Mouse (Mus musculus) liver, embryonic 14.5 days (tissue): Measurements from ENCODE around the gene Osbpl10. TPM values are rescaled to one million over a fixed set of nuclear protein-coding genes. Genes with fewer than 3 reads are reported as not detected.

Source experiments
- ATAC-seq: fragments of 200-750 bp; cut with Nextera tagmentation; 2 replicates; pipeline ENCODE4 v1.8.0; 2017; ENCODE audit warnings: moderate number of reproducible peaks, mild to moderate bottlenecking, moderate library complexity; ENCODE audit not compliant: insufficient read depth
- DNase-seq, 3 experiments: peaks; one replicate each; pipeline ENCODE4 v3.0.0-alpha.2; 2012 to 2013; ENCODE audit warnings: low read depth in 3 of 3, low spot score in 3 of 3
- H3K27ac ChIP-seq: fragments of 300-500 bp; sonication (generic); 2 replicates; pipeline ENCODE4 v1.5.1; 2014; ENCODE audit warnings: moderate library complexity, mild to moderate bottlenecking, control low read depth, inconsistent platforms
- H3K27me3 ChIP-seq: fragments of 300-500 bp; sonication (generic); 2 replicates; pipeline ENCODE4 v1.6.1; 2014; ENCODE audit warnings: mild to moderate bottlenecking, low read length, moderate library complexity; ENCODE audit not compliant: control insufficient read depth, insufficient read depth
- H3K36me3 ChIP-seq: fragments of 300-500 bp; sonication (generic); replicated peaks from 2 replicates; pipeline ENCODE4 v1.6.1; 2014; ENCODE audit warnings: low read depth; ENCODE audit not compliant: control insufficient read depth, insufficient read depth
- H3K4me1 ChIP-seq, 2 experiments: fragments of 200-500 bp in 1 of 2; fragments of 300-500 bp in 1 of 2; sonication (generic) in 1 of 2; replicated peaks; 2 replicates each; pipeline ENCODE4 v1.6.1; 2012 to 2014; ENCODE audit warnings: antibody characterized with exemption in 1 of 2, inconsistent platforms in 1 of 2, low read length in 1 of 2; ENCODE audit not compliant: control insufficient read depth in 2 of 2, insufficient read depth in 2 of 2
- H3K4me2 ChIP-seq: fragments of 300-500 bp; sonication (generic); 2 replicates; pipeline ENCODE4 v1.6.1; 2014; ENCODE audit warnings: low read depth, mild to moderate bottlenecking, control low read depth, moderate library complexity
- H3K4me3 ChIP-seq, 2 experiments: fragments of 200-500 bp in 1 of 2; fragments of 300-500 bp in 1 of 2; sonication (generic) in 1 of 2; 2 replicates each; pipeline ENCODE4 v1.5.1; 2012 to 2014; ENCODE audit warnings: low read depth in 2 of 2, low read length in 2 of 2, mild to moderate bottlenecking in 2 of 2, control low read depth in 1 of 2, inconsistent platforms in 1 of 2, moderate library complexity in 1 of 2; ENCODE audit not compliant: insufficient read depth in 1 of 2
- H3K9ac ChIP-seq: fragments of 300-500 bp; sonication (generic); replicated peaks from 2 replicates; pipeline ENCODE4 v1.6.1; 2014; ENCODE audit warnings: mild to moderate bottlenecking, control low read depth, moderate library complexity
- H3K9me3 ChIP-seq: fragments of 300-500 bp; sonication (generic); 2 replicates; pipeline ENCODE4 v1.6.1; 2016; ENCODE audit warnings: low read length, mixed read lengths; ENCODE audit not compliant: control insufficient read depth
- CTCF ChIP-seq: IDR thresholded peaks from 2 replicates; pipeline ENCODE4 v1.5.1; 2016; ENCODE audit warnings: antibody characterized with exemption, low read depth, control low read depth
- EP300 ChIP-seq: IDR thresholded peaks from 2 replicates; pipeline ENCODE4 v1.6.1; 2016; ENCODE audit warnings: antibody characterized with exemption, low read depth
- WGBS: fragments of 180-500 bp; shearing (Covaris S2); extraction: QIAGEN DNeasy Blood & Tissue Kit; methylation state at CpG from one replicate; pipeline ENCODE4 v1.1.7; 2014; ENCODE audit not compliant: insufficient replicate concordance; 5-methylcytosine and 5-hydroxymethylcytosine counted together
- polyA plus RNA-seq, 2 experiments: library from polyadenylated mRNA; depleted of rRNA in 1 of 2; stranded (reverse) in 1 of 2; unstranded in 1 of 2; fragments of >200 nt; fragmentation: Nextera tagmentation in 1 of 2; extraction: Ambion mirVana in 1 of 2; gene quantifications; 2 replicates each; pipeline versions ENCODE4 v1.2.1 to v1.2.3; 2012 to 2014

Osbpl10 gene
- polyA plus RNA-seq, 2 experiments = 0.08 to 0.29 TPM

DNA sequence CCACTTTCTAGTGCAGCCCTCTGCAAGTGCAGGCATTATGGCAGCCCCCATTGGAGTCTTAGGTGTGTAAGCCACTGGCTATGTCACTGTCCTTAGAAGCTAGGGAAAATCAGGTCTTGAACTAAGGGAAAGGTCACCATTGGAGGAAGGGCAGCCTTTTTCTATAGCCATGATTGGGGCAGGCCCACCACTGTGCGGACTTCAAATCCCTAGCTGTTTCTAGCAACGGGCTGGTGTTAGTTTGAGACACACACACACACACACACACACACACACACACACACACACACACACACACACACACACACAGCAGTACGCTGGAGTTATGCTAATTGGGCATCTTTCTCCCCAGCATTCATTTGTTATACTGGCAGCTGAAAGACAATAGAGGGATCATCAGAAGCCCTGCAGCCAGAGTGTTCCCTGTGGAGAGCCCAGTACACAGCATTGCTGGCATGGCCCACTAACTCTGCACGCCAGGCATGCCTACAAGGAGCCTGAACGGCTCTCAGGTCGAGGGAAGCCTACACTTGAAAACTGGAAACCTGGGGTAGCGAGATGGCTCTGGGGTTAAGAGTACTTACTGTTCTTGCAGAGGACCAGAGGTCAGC is 246.5 kb downstream of the Osbpl10 start:
- H3K9ac ChIP-seq = no peak overlapping the region
- no peak for DNase-seq

DNA sequence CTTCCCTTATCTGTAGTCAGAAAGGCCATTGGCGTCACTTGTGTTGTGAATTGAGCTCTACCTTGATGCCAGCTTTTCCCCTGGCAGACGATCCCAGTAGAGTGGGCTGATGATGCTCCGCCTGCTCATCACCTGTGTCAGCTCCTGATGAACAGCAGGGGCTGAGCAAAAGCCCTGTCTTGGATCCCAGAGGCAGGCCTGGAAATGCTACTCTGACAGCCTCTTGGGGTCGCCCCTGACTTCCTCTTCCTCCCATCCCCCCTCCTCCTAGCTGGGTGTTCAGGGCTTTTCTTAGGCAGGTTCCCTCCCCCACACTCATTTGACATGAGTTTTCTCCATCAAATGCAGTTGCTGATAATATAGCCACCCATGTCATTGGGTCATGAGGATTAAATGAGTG is 250.8 kb downstream of the Osbpl10 start:
- no peak overlapping the region for H3K27ac ChIP-seq
- H3K4me2 ChIP-seq = no peak overlapping the region
- WGBS = 46% methylated on average over 4 of the region's 4 CpGs
- no peaks in the 10 kb centered on the region for H3K27me3 ChIP-seq
- no peaks in the 10 kb centered on the region for H3K4me1 ChIP-seq
- no peak overlapping the region for H3K4me3 ChIP-seq
- ATAC-seq = no peak
- TF ChIP-seq CTCF (no peak), EP300 (no peak)
- no peaks in the 10 kb centered on the region for H3K36me3 ChIP-seq
- DNase-seq = no peak
- H3K9ac ChIP-seq = no peak overlapping the region
- no peaks in the 10 kb centered on the region for H3K9me3 ChIP-seq

More for the DNA sequence above, 246.5 kb downstream of the Osbpl10 start:
- no peak overlapping the region for H3K27ac ChIP-seq
- no peaks in the 10 kb centered on the region for H3K36me3 ChIP-seq
- ATAC-seq = no peak
- no peak overlapping the region for H3K4me2 ChIP-seq
- no peak overlapping the region for H3K4me3 ChIP-seq
- TF ChIP-seq CTCF (no peak), EP300 (no peak)
- no peaks in the 10 kb centered on the region for H3K4me1 ChIP-seq
- H3K9me3 ChIP-seq = no peaks in the 10 kb centered on the region
- H3K27me3 ChIP-seq = no peaks in the 10 kb centered on the region
- WGBS = 67% methylated on average over 7 of the region's 7 CpGs

DNA sequence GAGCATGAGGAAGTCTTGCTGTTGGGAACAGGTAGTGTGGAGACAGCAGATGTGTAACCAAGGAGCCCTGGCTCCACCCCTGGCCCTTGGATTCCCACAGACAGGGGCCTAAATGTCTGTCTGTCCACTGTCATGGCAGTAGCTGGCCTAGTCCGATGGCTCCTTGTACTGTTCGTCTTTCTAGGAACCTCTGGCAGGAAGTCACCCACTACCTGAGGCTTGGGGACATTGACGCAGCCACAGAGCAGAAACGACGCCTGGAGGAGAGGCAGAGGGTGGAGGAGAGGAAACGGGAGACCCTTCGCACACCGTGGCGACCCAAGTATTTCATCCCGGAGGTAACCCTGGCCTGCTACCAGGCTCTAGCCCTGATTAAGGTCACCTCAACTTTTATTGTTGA is 251.3 kb downstream of the Osbpl10 start:
- Histone ChIP-seq H3K9me3 (no peaks in the 10 kb centered on the region), H3K36me3 (no peaks in the 10 kb centered on the region), H3K9ac (no peak overlapping the region), H3K4me1 (no peaks in the 10 kb centered on the region), H3K27me3 (no peaks in the 10 kb centered on the region), H3K4me2 (no peak overlapping the region), H3K27ac (no peak overlapping the region), H3K4me3 (no peak overlapping the region)
- WGBS = 74% methylated on average over 10 of the region's 10 CpGs
- TF ChIP-seq CTCF = no peak
- TF ChIP-seq EP300 = no peak
- no peak for DNase-seq
- no peak for ATAC-seq

DNA sequence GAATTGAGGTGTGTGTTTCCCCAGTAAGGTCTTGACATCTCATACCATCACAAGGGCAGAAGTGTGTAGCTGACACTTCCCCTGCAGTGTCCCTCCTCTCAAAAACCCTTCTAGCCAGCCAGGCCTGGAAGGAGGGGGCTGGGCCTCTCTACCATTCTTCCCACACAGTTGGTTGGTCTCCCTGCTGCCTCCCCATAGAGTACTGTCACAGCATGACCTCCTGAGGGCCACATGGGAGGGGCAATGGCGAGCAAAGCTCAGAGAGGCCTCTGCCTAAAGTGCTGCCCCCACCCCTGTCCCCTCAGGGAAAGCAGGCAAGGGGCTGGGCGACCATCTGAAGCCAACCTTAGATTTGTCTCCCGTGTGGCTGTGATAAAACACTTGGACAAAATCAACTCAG is 251.8 kb downstream of the Osbpl10 start:
- ATAC-seq (no peak), DNase-seq (no peak)
- WGBS = 38% methylated on average over 3 of the region's 3 CpGs
- no peak overlapping the region for H3K9ac ChIP-seq
- H3K27me3 ChIP-seq = no peaks in the 10 kb centered on the region
- no peak overlapping the region for H3K4me2 ChIP-seq
- no peak overlapping the region for H3K27ac ChIP-seq
- no peak overlapping the region for H3K4me3 ChIP-seq
- H3K4me1 ChIP-seq = no peaks in the 10 kb centered on the region
- no peaks in the 10 kb centered on the region for H3K9me3 ChIP-seq
- TF ChIP-seq CTCF (no peak), EP300 (no peak)
- no peaks in the 10 kb centered on the region for H3K36me3 ChIP-seq

DNA sequence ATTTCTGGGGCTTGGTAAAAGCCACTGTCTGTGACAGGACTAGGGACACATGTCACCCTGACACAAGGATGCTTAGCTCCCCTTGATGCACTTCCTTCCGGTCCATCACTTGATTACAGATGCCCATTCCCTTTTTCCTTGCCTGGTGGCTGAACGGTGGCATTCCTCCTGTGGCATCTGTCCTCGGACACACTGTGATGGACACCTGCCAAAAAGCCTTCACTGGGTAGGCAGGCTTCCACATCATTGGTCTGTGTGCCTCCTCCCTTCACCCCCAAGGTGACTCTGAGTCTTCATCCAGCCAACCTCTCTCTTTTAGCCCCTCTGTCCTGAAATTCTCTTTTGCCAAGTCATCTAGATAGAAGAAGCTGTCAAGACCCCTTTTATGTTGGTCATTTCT is 253.1 kb downstream of the Osbpl10 start:
- WGBS = 73% methylated on average over 3 of the region's 3 CpGs

More for the DNA sequence above, 253.1 kb downstream of the Osbpl10 start:
- H3K4me1 ChIP-seq = no peaks in the 10 kb centered on the region
- H3K4me3 ChIP-seq = no peak overlapping the region
- no peak for ATAC-seq
- TF ChIP-seq CTCF (no peak), EP300 (no peak)
- H3K27me3 ChIP-seq = no peaks in the 10 kb centered on the region
- H3K9ac ChIP-seq = no peak overlapping the region
- no peaks in the 10 kb centered on the region for H3K9me3 ChIP-seq
- no peak overlapping the region for H3K4me2 ChIP-seq
- DNase-seq = no peak
- H3K36me3 ChIP-seq = no peaks in the 10 kb centered on the region
- no peak overlapping the region for H3K27ac ChIP-seq
